Mouse (Mus musculus) myocyte (in vitro differentiated cells): ENCODE measurements around the gene Baiap3.

Experiments used
- POLR2A ChIP-seq: IDR thresholded peaks from one replicate; pipeline ENCODE4 v1.6.1; 2011; ENCODE audit warnings: low read depth, mild to moderate bottlenecking, control low read depth, moderate library complexity; ENCODE audit not compliant: insufficient read length
- REST ChIP-seq: IDR thresholded peaks from one replicate; pipeline ENCODE4 v1.6.1; 2011; ENCODE audit warnings: mild to moderate bottlenecking, control low read depth, moderate library complexity; ENCODE audit not compliant: insufficient read depth, insufficient read length
- TCF12 ChIP-seq: IDR thresholded peaks from one replicate; pipeline ENCODE4 v1.6.1; 2011; ENCODE audit warnings: mild to moderate bottlenecking, control low read depth; ENCODE audit not compliant: poor library complexity, insufficient read depth, severe bottlenecking

DNA sequence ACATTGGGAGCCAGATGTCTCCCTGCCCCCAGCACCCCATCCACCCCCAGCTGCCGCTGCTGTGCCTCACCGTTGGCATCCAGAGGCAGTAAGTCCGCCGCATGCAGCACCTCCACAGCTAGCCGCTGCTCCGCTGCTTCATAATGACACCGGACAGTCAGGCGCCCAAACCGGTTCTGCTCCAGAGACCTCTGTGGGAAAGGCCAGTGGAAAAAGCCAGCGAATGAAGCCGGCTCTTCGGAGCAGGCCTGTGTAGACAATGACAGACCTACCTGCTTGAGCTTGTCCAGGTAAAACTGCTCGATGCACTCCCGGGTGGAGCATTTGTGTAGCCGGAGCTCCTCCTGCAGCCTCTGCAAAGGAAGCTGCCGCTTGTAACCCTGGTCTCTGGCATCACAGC lies 11.9 kb downstream of the Baiap3 start:
- no peak for TF ChIP-seq REST
- no peak for TF ChIP-seq TCF12
- TF ChIP-seq POLR2A: no peak
